Mouse (Mus musculus): ENCODE data around the gene Hnrnpm. TPM values are rescaled to one million over a fixed set of nuclear protein-coding genes. Genes with fewer than 3 reads are reported as not detected.
A peak's percentile ranks its signal among the peaks of the same experiment; 100 is the strongest.
"Not testable (repeated sequence)": the region's sequence is repeated elsewhere in the genome, so short reads cannot be mapped to it uniquely, and the experiment has no call there.

Gene Hnrnpm
- polyA plus RNA-seq (2012; fragmentation: generic; extraction: Trizol) = 68.2 TPM

DNA sequence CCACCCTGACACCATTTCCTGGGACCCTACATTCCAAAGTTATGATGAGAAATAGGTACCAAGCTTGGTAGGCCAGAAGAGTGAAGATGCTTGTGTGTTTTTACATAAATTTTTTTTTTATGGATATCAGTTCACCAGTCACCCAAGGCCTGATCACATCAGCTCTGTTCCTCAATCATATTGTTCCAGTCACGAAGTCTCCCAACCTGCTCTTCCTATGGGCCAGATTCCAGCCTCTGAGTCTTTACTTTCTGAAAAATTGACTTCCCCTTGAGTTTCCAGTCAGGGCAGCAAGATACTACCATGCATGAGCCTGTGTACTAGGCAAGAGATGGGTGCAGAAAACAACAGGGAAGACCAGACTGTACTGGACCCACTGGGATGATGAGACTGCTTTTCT, at the start of gene Hnrnpm:
TSS of gene Hnrnpm (minus strand) at position 101 of the 400 bp plus-strand sequence.
- peak within 1 kb of the TSS; percentile 84 for H3ac ChIP-seq (ENCODE audit: control insufficient read depth, insufficient read length)
- no peaks in the 10 kb centered on the region for H3K36me3 ChIP-seq (ENCODE audit: control insufficient read depth, insufficient read depth)
- no peak for TF ChIP-seq MYOG (IDR thresholded peaks at IDR 0.05; ENCODE audit: control insufficient read depth in 1 of 3, insufficient read depth in 1 of 3, insufficient read length in 2 of 3, low read depth in 2 of 3)
- TF ChIP-seq TCF12 (IDR thresholded peaks at IDR 0.05; ENCODE audit: insufficient read depth, poor library complexity, severe bottlenecking) = no peak
- TF ChIP-seq E2F4 (IDR thresholded peaks at IDR 0.05; ENCODE audit: insufficient read depth) = no peak
- TF ChIP-seq REST (IDR thresholded peaks at IDR 0.05; ENCODE audit: insufficient read depth, insufficient read length) = no peak
- no peak for TF ChIP-seq TCF3 (IDR thresholded peaks at IDR 0.05; ENCODE audit: insufficient read length, low read depth)
- TF ChIP-seq MAX (IDR thresholded peaks at IDR 0.05; ENCODE audit: low read depth) = no peak
- TF ChIP-seq MYOD1 (IDR thresholded peaks at IDR 0.05; ENCODE audit: control insufficient read depth in 1 of 3, insufficient read length in 2 of 3, low read depth in 2 of 3) = no peak
- TF ChIP-seq USF1 (IDR thresholded peaks at IDR 0.05; ENCODE audit: low read depth) = no peak
- TF ChIP-seq SRF (IDR thresholded peaks at IDR 0.05; ENCODE audit: control insufficient read depth, insufficient read length, low read depth) = no peak
- TF ChIP-seq POLR2AphosphoS2 (IDR thresholded peaks at IDR 0.05; ENCODE audit: insufficient read length, low read depth) = no peak
- TF ChIP-seq POLR2A (IDR thresholded peaks at IDR 0.05; ENCODE audit: insufficient read length, low read depth) = no peak
- no peak for TF ChIP-seq CEBPB (IDR thresholded peaks at IDR 0.05; ENCODE audit: insufficient read depth, poor library complexity, severe bottlenecking)
- peak within 1 kb of the TSS; percentile 93 for H3K4me3 ChIP-seq
- peaks cover 35% of the 10 kb centered on the region for H3K79me2 ChIP-seq (ENCODE audit: control insufficient read depth, insufficient read depth)
- peak within 1 kb of the TSS; percentile 98 for H3K4me2 ChIP-seq (ENCODE audit: low read depth)
- no peaks in the 10 kb centered on the region for H3K27me3 ChIP-seq (ENCODE audit: control insufficient read depth, insufficient read depth, insufficient read length)

DNA sequence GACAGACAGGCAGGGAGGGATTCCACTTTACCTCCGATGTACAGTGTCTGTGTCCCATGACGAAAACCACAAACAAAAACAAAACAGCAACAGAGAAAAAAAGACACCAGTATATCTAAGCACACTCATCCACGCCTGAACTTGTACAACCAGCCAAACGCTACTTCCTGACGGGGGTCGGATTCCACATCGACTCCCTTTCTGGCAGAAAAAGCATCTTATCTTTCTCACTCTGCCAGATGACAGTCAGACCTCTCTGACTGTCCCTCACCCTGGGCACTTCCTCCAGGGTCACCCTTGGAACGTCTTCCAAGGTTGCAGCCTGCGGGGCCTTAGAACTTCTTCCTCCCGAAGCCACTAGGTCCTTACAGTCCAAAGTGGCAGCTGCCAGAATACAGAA, 46.9 kb upstream of the Hnrnpm start:
- not testable (repeated sequence) for H3K4me2 ChIP-seq (ENCODE audit: low read depth)

DNA sequence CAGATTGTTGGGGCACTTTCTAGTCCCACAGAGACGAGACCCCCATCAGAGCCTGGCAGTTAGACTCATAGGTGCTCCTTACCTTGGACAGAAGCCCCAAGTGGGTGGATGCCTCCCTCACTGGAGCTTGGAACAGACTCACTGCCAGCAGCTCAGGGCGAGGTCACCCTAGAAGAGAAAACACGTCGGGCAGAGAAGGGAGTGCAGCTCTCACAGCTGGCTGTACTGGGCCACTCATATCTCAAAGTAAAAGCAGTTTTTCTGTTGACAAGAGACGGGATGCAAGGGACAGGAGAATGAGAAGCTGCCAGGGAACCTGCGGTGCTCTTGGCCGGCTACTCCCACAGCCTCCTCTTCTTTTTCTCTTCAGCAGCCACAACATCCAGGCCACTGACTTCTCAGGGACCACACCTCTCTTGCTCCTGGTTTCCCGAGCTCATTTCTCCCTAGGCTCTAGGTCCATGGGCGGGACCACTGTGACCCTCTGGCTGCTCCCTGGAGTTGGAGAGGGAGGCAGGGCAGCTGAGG, 46.0 kb upstream of the Hnrnpm start:
- not testable (repeated sequence) for H3K79me2 ChIP-seq (ENCODE audit: control insufficient read depth, insufficient read depth); H3K4me3 ChIP-seq; H3ac ChIP-seq (ENCODE audit: control insufficient read depth, insufficient read length); H3K27me3 ChIP-seq (ENCODE audit: control insufficient read depth, insufficient read depth, insufficient read length); H3K36me3 ChIP-seq (ENCODE audit: control insufficient read depth, insufficient read depth); H3K4me2 ChIP-seq (ENCODE audit: low read depth)

More for the DNA sequence above, 46.9 kb upstream of the Hnrnpm start:
- H3K4me3 ChIP-seq; H3K36me3 ChIP-seq (ENCODE audit: control insufficient read depth, insufficient read depth); H3K79me2 ChIP-seq (ENCODE audit: control insufficient read depth, insufficient read depth); H3ac ChIP-seq (ENCODE audit: control insufficient read depth, insufficient read length); H3K27me3 ChIP-seq (ENCODE audit: control insufficient read depth, insufficient read depth, insufficient read length): not testable (repeated sequence)

DNA sequence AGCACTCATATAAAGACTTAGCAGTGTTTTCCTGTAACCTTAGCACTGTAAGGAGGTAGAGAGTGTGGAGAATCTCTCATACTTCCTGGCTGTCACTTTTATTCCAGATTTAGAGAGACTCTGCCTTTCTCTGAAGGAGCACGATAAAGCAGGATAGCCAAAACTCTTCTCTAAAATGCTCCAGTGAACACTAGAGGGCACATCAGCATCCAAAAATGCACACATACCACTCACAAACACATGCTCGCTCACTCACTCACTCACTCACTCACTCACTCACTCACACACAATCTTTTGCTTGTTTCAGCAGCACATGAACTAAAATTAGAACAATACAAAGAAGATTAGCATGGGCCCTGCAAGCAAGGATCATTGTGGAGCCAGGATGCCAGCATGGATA, 42.6 kb upstream of the Hnrnpm start:
- H3ac ChIP-seq (ENCODE audit: control insufficient read depth, insufficient read length) = no peak overlapping the region
- no peaks in the 10 kb centered on the region for H3K36me3 ChIP-seq (ENCODE audit: control insufficient read depth, insufficient read depth)
- H3K27me3 ChIP-seq (ENCODE audit: control insufficient read depth, insufficient read depth, insufficient read length) = no peaks in the 10 kb centered on the region
- no peak for TF ChIP-seq POLR2AphosphoS2 (IDR thresholded peaks at IDR 0.05; ENCODE audit: insufficient read length, low read depth)
- TF ChIP-seq TCF3 (IDR thresholded peaks at IDR 0.05; ENCODE audit: insufficient read length, low read depth) = no peak
- no peak for TF ChIP-seq CEBPB (IDR thresholded peaks at IDR 0.05; ENCODE audit: insufficient read depth, poor library complexity, severe bottlenecking)
- TF ChIP-seq POLR2A (IDR thresholded peaks at IDR 0.05; ENCODE audit: insufficient read length, low read depth) = no peak
- no peaks in the 10 kb centered on the region for H3K79me2 ChIP-seq (ENCODE audit: control insufficient read depth, insufficient read depth)
- no peak overlapping the region for H3K4me3 ChIP-seq
- H3K4me2 ChIP-seq (ENCODE audit: low read depth) = no peak overlapping the region

DNA sequence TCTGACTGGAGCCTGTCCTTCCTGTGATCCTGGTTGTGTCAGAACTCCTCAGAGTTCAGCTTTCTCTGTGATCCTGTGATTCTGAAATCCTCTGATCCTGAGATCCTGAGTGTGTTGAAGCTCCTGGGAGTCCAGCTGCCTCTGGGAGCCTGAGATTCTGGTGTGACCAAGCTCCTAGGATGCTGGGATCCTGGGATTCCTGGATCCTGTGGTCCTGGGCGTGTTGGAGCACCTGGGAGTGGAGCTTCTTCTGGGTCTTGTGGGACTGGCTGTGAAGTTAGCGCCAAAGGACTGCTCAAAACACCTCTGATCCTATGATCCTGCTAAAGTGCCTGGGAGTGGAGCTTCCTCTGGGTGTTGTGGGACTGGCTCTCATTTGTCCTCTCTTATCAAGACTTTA, 41.7 kb upstream of the Hnrnpm start:
- no peak overlapping the region for H3K4me2 ChIP-seq (ENCODE audit: low read depth)
- H3K27me3 ChIP-seq (ENCODE audit: control insufficient read depth, insufficient read depth, insufficient read length) = no peaks in the 10 kb centered on the region
- H3K79me2 ChIP-seq (ENCODE audit: control insufficient read depth, insufficient read depth) = no peaks in the 10 kb centered on the region
- TF ChIP-seq MYOG (IDR thresholded peaks at IDR 0.05; ENCODE audit: control insufficient read depth in 1 of 3, insufficient read depth in 1 of 3, insufficient read length in 2 of 3, low read depth in 2 of 3) = no peak
- H3K36me3 ChIP-seq (ENCODE audit: control insufficient read depth, insufficient read depth) = no peaks in the 10 kb centered on the region
- H3K4me3 ChIP-seq = no peak overlapping the region
- no peak overlapping the region for H3ac ChIP-seq (ENCODE audit: control insufficient read depth, insufficient read length)

DNA sequence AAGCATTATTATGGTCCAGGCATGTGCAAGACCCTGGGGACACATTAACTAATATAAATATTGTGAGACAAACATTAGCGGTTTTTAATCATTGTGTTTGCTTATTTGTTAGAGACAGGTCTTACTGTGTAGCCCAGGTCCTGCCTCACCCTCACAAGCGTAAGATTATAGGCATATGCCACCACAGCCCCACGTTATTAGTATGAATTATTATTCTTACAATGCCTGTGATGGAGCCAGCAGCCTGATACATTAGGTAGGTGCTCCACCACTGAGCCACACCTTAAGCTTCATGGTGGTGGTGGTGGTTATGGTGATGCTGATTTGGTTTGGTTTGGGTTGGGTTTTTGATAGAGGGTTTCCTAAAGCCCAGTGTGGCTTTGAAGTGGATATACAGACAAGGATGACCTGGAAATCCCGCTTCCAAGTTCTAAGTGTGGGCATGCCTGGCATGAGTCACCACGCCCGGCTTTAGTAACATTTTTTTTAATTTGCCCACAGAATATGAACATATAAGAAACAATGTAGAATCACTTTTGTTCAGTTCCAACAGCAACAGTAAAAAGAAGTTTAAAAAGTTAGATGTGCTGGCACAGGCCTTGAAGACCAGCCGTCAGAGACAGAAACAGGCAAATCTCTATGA, 33.2 kb upstream of the Hnrnpm start:
- Histone ChIP-seq H3ac (ENCODE audit: control insufficient read depth, insufficient read length) (no peak overlapping the region), H3K27me3 (ENCODE audit: control insufficient read depth, insufficient read depth, insufficient read length) (no peaks in the 10 kb centered on the region), H3K36me3 (ENCODE audit: control insufficient read depth, insufficient read depth) (no peaks in the 10 kb centered on the region), H3K4me3 (no peak overlapping the region), H3K79me2 (ENCODE audit: control insufficient read depth, insufficient read depth) (peaks cover 6% of the 10 kb centered on the region), H3K4me2 (ENCODE audit: low read depth) (no peak overlapping the region)
- TF ChIP-seq E2F4 (IDR thresholded peaks at IDR 0.05; ENCODE audit: insufficient read depth) = no peak
- no peak for TF ChIP-seq SRF (IDR thresholded peaks at IDR 0.05; ENCODE audit: control insufficient read depth, insufficient read length, low read depth)
- no peak for TF ChIP-seq USF1 (IDR thresholded peaks at IDR 0.05; ENCODE audit: low read depth)
- no peak for TF ChIP-seq MYOD1 (IDR thresholded peaks at IDR 0.05; ENCODE audit: control insufficient read depth in 1 of 3, insufficient read length in 2 of 3, low read depth in 2 of 3)
- no peak for TF ChIP-seq POLR2A (IDR thresholded peaks at IDR 0.05; ENCODE audit: insufficient read length, low read depth)
- TF ChIP-seq TCF12 (IDR thresholded peaks at IDR 0.05; ENCODE audit: insufficient read depth, poor library complexity, severe bottlenecking) = no peak
- TF ChIP-seq MYOG (IDR thresholded peaks at IDR 0.05; ENCODE audit: control insufficient read depth in 1 of 3, insufficient read depth in 1 of 3, insufficient read length in 2 of 3, low read depth in 2 of 3) = no peak
- no peak for TF ChIP-seq MAX (IDR thresholded peaks at IDR 0.05; ENCODE audit: low read depth)
